Mouse (Mus musculus) midbrain, embryonic 11.5 days (tissue): ENCODE data around the gene Gm45713. TPM values are rescaled to one million over a fixed set of nuclear protein-coding genes. Genes with fewer than 3 reads are reported as not detected.

Experiments used
- ATAC-seq: fragments of 200-750 bp; cut with Nextera tagmentation; 2 replicates; pipeline ENCODE4 v1.8.0; 2017; ENCODE audit warnings: moderate TSS enrichment, moderate library complexity; ENCODE audit not compliant: low FRiP score
- DNase-seq: peaks from one replicate; pipeline ENCODE4 v3.0.0; 2015; ENCODE audit warnings: low spot score; ENCODE audit errors: missing footprints
- H3K27ac ChIP-seq: fragments of 300-500 bp; sonication (generic); 2 replicates; pipeline ENCODE4 v1.5.1; 2014; ENCODE audit warnings: low read depth, low read length
- H3K27me3 ChIP-seq: fragments of 300-500 bp; sonication (generic); 2 replicates; pipeline ENCODE4 v1.6.1; 2014; ENCODE audit warnings: mild to moderate bottlenecking, low read length, moderate library complexity, mixed read lengths; ENCODE audit not compliant: control insufficient read depth, insufficient read depth
- H3K36me3 ChIP-seq: fragments of 300-500 bp; sonication (generic); 2 replicates; pipeline ENCODE4 v1.6.1; 2014; ENCODE audit warnings: mild to moderate bottlenecking, low read length, moderate library complexity, mixed read lengths; ENCODE audit not compliant: control insufficient read depth, insufficient read depth
- H3K4me1 ChIP-seq: fragments of 300-500 bp; sonication (generic); 2 replicates; pipeline ENCODE4 v1.6.1; 2014; ENCODE audit warnings: low read length; ENCODE audit not compliant: control insufficient read depth, insufficient read depth
- H3K4me2 ChIP-seq: fragments of 300-500 bp; sonication (generic); 2 replicates; pipeline ENCODE4 v1.6.1; 2014; ENCODE audit warnings: mild to moderate bottlenecking, moderate library complexity
- H3K4me3 ChIP-seq: fragments of 300-500 bp; sonication (generic); 2 replicates; pipeline ENCODE4 v1.5.1; 2014; ENCODE audit warnings: low read depth, low read length
- H3K9ac ChIP-seq: fragments of 300-500 bp; sonication (generic); 2 replicates; pipeline ENCODE4 v1.6.1; 2014; ENCODE audit warnings: low read length
- H3K9me3 ChIP-seq: fragments of 300-500 bp; sonication (generic); 2 replicates; pipeline ENCODE4 v1.6.1; 2016; ENCODE audit warnings: low read length; ENCODE audit not compliant: control insufficient read depth
- WGBS: fragments of 180-500 bp; shearing (Covaris S2); extraction: QIAGEN DNeasy Blood & Tissue Kit; methylation state at CpG from one replicate; pipeline ENCODE4 v1.1.7; 2014; 5-methylcytosine and 5-hydroxymethylcytosine counted together
- polyA plus RNA-seq: library from polyadenylated mRNA; unstranded; fragments of >200 nt; fragmentation: Nextera tagmentation; extraction: Ambion mirVana; gene quantifications from 2 replicates; pipeline ENCODE4 v1.2.1, GENCODE M21; 2014

Gm45713 gene
- polyA plus RNA-seq, 1 experiment from 2014 or later, result 0.60 TPM

DNA sequence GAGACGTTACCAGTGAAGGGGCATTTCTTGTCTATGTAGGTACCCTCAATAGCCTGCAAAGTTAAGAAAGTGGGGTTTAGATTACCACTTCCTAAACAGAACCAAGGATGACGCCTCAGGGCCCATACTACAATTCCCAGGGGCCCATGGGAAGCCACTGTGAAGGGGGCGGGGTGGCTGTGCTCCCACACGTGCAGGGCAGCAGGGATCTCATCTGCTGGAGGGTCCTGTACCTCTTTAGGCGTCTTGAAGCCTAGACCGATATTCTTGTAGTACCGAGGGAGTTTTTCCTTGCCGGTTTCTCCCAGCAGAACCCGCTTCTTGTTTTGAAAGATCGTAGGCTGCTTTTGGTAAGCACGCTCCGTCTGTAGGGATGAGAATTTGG is 12.9 kb downstream of the Gm45713 start:
- ATAC-seq, result no peak
- Histone ChIP-seq H3K27me3 (no peaks in the 10 kb centered on the region), H3K9me3 (no peaks in the 10 kb centered on the region), H3K36me3 (peaks cover 52% of the 10 kb centered on the region), H3K4me1 (peaks cover 25% of the 10 kb centered on the region), H3K9ac (peak overlapping the region; percentile 88), H3K4me3 (peak overlapping the region; percentile 66), H3K4me2 (peak overlapping the region; percentile 88), H3K27ac (no peak overlapping the region)
- WGBS, result 27% methylated on average over 12 of the region's 12 CpGs
- no peak for DNase-seq

DNA sequence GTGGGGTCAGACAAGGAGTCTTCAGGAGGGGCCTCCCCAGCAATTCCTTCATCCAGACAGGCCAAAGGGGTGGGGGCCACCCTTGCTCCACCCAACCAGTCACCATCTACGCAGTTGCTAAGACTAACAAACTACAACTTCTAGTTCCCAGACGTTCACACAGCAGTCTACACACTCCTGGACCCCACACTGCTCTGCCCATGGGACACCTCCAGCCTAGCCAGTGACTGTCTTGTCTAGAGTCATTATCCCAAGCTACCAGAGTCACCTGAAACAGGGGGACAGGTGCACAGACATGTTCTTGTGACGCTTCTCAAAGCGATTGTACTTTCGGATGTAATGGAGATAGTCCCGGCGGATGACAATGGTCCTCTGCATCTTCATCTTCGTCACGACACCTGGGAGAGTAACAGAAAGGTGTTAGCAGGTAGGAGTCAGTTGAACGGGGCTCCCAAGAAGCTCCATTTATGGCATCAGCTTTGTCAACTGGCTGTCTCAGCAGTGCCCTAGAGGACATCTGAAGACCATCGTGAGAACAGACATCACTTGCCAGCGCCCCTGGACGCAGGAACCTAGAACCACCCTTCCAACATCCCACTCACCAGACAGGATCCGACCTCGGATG is 13.4 kb downstream of the Gm45713 start:
- H3K27ac ChIP-seq, result no peak overlapping the region
- ATAC-seq (no peak), DNase-seq (no peak)
- no peaks in the 10 kb centered on the region for H3K27me3 ChIP-seq
- peaks cover 52% of the 10 kb centered on the region for H3K36me3 ChIP-seq
- peaks cover 25% of the 10 kb centered on the region for H3K4me1 ChIP-seq
- 88% methylated on average over 15 of the region's 15 CpGs for WGBS
- peak overlapping the region; percentile 88 for H3K9ac ChIP-seq
- H3K4me2 ChIP-seq, result peak overlapping the region; percentile 88
- no peaks in the 10 kb centered on the region for H3K9me3 ChIP-seq
- peak overlapping the region; percentile 66 for H3K4me3 ChIP-seq

DNA sequence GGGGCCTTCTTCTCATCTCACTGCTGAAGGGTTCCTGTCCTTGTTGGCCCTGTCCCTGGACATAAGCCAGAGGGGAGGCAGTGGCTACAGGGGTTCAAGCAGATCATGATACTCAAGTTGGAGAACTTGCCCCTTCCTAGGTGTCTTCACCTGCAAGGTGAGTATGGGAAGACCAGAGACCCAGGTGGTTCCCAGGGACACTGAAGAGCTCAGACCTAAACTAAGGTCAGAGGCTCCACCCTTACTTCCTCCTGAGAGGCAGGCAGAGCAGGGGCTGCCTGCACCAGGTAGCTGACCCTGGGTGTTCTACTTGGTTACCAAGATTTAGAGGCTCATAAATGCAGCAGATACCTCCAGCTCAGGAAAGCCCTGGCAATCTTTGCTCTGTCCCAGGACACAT is 14.1 kb downstream of the Gm45713 start:
- Histone ChIP-seq H3K27me3 (no peaks in the 10 kb centered on the region), H3K9me3 (no peaks in the 10 kb centered on the region), H3K4me2 (no peak overlapping the region), H3K36me3 (peaks cover 46% of the 10 kb centered on the region), H3K4me1 (peaks cover 20% of the 10 kb centered on the region), H3K9ac (no peak overlapping the region), H3K4me3 (no peak overlapping the region), H3K27ac (no peak overlapping the region)
- ATAC-seq (no peak), DNase-seq (no peak)

DNA sequence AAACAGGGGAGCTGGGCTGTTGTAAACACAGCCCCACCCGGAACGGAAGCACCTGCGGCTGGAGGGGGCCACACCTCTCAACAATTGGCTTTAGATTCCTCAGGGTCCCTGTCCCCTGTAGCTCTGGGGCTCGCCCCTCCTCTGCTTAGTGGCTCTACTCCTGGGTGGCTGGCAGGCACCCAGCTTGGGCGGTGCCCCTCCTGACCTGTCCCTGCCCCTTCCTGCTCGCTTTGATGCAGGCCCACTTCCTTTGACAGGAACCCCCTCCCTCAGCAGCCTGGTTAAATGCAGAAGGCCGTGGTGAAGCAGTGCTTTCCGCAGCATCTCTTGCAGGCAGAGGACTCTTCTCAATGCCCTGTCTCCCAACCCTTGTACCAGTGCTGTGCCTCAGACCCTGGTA is 14.6 kb downstream of the Gm45713 start:
- Histone ChIP-seq H3K27me3 (no peaks in the 10 kb centered on the region), H3K4me2 (no peak overlapping the region), H3K27ac (no peak overlapping the region), H3K36me3 (peaks cover 40% of the 10 kb centered on the region), H3K9me3 (no peaks in the 10 kb centered on the region), H3K4me1 (peaks cover 14% of the 10 kb centered on the region), H3K9ac (no peak overlapping the region), H3K4me3 (no peak overlapping the region)
- ATAC-seq (no peak), DNase-seq (no peak)
- WGBS, result 84% methylated on average over 8 of the region's 8 CpGs

DNA sequence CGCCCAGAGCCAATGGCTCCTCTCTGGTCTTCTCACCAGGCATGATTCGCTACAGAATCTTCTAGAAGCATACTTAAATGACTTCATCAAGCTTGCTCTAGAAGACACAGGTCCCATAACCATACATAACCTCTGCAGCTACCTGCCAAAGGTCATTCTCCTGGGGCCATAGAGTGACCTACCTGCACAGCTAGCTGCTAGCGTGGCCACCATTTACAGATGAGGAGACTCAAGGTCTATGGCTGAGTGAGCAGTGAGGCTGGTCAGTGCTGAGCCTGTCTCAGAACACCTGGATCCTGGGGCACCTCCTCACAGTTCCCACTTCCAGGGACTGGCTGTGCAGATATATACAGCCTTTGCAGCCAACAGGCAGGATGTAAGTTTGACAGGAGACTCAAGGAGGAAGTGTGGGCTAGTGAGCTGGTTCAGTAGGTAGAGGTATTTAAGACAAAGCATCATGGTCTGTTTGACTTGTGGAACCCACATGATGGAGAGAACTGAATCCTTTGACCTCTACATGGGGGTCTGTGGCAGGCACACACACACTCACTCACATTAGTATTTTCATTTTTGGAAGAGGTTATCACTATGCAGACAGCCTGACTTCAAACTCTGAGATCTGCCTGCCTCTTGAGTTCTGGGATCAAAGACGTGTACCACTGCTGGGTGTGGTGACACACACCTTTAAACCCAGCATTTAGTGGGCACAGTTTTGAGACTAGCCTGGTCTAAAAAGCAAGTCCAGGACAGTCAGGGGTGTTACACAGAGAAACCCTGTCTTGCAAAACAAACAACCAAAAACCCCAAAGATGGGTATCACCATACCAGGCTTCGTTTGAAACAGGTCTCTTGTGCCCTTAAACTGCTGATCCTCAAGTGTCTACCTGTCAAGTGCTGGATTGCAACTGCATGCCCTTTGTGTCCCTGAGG is 16.0 kb downstream of the Gm45713 start:
- DNase-seq, result no peak
- Histone ChIP-seq H3K27me3 (no peaks in the 10 kb centered on the region), H3K9ac (no peak overlapping the region), H3K4me2 (no peak overlapping the region), H3K9me3 (no peaks in the 10 kb centered on the region), H3K4me1 (peaks cover 9% of the 10 kb centered on the region), H3K36me3 (peaks cover 27% of the 10 kb centered on the region), H3K4me3 (no peak overlapping the region), H3K27ac (no peak overlapping the region)
- no peak for ATAC-seq
- WGBS, result 80% methylated on average over 5 of the region's 5 CpGs

DNA sequence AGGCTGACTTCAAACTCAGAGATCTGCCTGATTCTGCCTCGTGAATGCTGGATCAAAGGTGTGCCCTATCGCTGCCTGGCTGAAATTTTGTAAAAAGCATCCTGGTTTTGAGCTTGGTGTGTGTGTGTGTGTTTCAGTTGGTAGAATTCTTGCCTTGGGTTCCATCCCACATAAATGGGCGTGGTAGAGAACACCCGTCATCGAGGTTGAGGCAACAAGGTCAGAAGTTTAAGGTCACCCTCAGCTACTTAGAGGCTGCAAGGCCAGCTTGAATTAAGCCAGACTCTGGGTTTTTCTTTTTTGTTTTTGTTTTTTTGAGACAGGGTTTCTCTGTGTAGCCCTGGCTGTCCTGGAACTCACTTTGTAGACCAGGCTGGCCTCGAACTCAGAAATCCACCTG is 17.7 kb downstream of the Gm45713 start:
- Histone ChIP-seq H3K4me1 (peaks cover 7% of the 10 kb centered on the region), H3K4me2 (no peak overlapping the region), H3K9me3 (no peaks in the 10 kb centered on the region), H3K27me3 (no peaks in the 10 kb centered on the region), H3K36me3 (peaks cover 27% of the 10 kb centered on the region), H3K9ac (no peak overlapping the region), H3K4me3 (no peak overlapping the region), H3K27ac (no peak overlapping the region)
- no peak for DNase-seq
- 87% methylated on average over 6 of the region's 6 CpGs for WGBS
- ATAC-seq, result no peak

DNA sequence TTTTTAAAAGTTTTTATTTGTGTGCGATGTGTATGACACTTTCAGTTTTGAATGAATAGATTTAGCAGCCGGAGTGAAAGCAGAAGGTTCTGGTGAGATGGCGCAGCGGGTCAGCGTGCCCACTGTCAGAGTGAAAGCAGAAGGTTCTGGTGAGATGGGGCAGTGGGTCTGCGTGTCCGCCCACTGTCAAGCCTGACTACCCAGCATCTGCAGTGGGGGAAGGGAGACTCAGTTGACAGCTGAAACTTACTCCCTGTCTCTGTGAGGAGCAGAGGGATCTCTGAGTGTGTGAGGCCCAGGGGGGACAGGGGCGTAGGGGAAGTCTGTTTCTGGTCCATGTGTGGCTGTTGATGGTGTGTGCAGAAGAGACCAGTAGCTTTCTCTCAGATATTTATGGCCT is 18.5 kb downstream of the Gm45713 start:
- Histone ChIP-seq H3K4me2 (no peak overlapping the region), H3K4me1 (no peaks in the 10 kb centered on the region), H3K9ac (no peak overlapping the region), H3K27me3 (no peaks in the 10 kb centered on the region), H3K4me3 (no peak overlapping the region), H3K9me3 (no peaks in the 10 kb centered on the region), H3K27ac (no peak overlapping the region), H3K36me3 (peaks cover 22% of the 10 kb centered on the region)
- 79% methylated on average over 8 of the region's 8 CpGs for WGBS
- no peak for DNase-seq
- ATAC-seq, result no peak

DNA sequence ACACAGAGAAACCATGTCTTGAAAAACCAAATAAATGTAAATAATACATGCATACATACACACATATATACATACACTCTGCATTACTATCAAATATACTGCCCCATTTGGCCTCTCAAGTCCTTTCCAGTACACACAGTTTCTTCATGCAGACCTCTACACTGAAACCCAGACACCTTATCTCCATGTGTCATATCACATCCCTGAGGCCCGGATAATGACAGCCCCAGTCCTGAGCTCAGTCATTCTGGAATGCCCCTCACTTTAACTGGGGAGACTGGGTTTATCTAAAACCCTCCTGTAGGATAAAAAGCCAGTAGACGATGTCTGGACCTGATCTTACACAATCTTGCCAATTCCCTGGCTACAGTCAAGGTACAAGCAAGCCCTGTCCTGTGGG is 22.6 kb downstream of the Gm45713 start:
- no peaks in the 10 kb centered on the region for H3K4me1 ChIP-seq
- H3K36me3 ChIP-seq, result no peaks in the 10 kb centered on the region
- H3K9me3 ChIP-seq, result no peaks in the 10 kb centered on the region
- no peak overlapping the region for H3K4me2 ChIP-seq
- DNase-seq, result no peak
- no peaks in the 10 kb centered on the region for H3K27me3 ChIP-seq
- H3K9ac ChIP-seq, result no peak overlapping the region
- H3K27ac ChIP-seq, result no peak overlapping the region
- WGBS, result 78% methylated on average over 2 of the region's 2 CpGs
- no peak overlapping the region for H3K4me3 ChIP-seq
- no peak for ATAC-seq

DNA sequence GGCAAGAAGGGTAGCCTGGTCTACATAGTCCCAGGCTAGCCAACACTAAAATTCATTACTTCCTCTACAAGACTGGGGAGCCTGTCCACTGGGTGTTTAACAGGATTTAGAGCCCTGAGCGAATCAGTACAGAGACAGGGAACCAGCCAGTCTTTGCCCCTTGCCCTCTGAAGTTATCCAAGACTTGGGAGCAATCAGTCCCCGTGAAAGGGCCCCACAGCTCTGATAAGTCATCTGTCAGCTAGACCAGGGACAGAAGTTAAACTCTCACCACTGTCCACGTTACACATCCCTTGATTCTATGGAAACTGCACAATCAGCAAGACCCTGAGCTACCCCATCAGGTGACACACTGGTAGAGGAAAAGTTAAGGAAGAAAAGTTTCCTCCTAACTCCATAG is 23.5 kb downstream of the Gm45713 start:
- Histone ChIP-seq H3K36me3 (no peaks in the 10 kb centered on the region), H3K27me3 (no peaks in the 10 kb centered on the region), H3K4me3 (no peak overlapping the region), H3K27ac (no peak overlapping the region), H3K9ac (no peak overlapping the region), H3K4me1 (no peaks in the 10 kb centered on the region), H3K4me2 (no peak overlapping the region), H3K9me3 (no peaks in the 10 kb centered on the region)
- 69% methylated on average over 3 of the region's 3 CpGs for WGBS
- ATAC-seq, result no peak
- no peak for DNase-seq
